Mouse (Mus musculus) ovary, postnatal 14 days (tissue): ENCODE measurements around the gene Ank3.

Experiments
- DNase-seq: peaks from one replicate; pipeline ENCODE4 v3.0.0; 2022; ENCODE audit warnings: low spot score

Ank3 gene

GRCm38 (mm10) chr10:69535931-69536200, 137.3 kb downstream of the Ank3 start:
- no peak for DNase-seq

DNA sequence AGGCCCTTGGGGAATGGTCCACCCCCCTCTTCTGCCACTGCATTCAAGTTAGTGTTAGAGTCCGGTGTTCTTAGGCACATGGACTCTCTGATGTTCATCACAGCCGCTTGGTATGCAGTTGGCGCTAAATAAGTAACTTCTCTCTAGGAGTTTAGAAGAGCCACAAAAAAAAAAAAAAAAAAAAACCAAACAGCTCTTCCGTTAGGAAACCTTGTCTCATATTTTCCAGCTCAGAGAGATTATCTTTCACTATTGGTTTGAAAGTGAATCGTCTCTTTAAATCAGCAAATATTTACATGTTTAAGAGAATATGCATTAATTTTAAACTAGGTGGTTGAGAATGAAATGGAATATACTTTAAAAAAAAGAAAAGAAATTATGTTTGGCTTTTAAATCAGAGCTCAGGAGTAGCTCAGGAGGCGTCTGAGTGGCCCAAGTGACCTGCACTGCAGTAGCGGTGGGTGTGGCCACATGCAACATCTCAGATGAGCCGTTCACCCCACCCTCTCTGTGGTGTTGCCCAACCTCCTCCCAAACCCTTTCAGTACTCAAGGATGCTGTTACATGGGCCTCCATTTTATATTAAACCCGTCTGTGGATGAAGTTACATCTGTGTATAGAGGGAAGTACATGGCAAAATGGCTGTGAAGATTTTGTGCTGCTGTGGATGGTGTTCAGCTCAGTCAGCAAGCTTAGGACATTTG, 138.0 kb downstream of the Ank3 start:
- no peak for DNase-seq

GRCm38 (mm10) chr10:69538236-69538635, 139.7 kb downstream of the Ank3 start:
- no peak for DNase-seq

DNA sequence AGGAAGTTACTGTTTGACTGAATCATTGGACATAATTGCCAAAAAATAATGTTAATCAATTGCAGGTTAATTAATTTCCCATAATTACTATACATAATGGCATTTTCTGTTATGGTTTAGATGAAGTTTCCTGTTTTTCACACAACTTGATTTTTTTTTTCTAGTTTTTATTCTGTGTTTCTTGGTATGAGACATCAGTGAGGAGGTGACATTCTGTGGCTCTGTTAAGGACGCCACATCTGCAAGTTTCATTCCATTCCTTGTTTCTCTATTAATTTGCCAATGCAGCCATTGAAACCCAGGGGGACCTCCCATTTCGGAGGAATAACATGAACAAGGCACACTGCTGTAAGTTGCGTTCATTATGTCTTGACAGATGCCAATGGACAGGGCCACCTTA, 143.9 kb downstream of the Ank3 start:
- DNase-seq, result no peak

DNA sequence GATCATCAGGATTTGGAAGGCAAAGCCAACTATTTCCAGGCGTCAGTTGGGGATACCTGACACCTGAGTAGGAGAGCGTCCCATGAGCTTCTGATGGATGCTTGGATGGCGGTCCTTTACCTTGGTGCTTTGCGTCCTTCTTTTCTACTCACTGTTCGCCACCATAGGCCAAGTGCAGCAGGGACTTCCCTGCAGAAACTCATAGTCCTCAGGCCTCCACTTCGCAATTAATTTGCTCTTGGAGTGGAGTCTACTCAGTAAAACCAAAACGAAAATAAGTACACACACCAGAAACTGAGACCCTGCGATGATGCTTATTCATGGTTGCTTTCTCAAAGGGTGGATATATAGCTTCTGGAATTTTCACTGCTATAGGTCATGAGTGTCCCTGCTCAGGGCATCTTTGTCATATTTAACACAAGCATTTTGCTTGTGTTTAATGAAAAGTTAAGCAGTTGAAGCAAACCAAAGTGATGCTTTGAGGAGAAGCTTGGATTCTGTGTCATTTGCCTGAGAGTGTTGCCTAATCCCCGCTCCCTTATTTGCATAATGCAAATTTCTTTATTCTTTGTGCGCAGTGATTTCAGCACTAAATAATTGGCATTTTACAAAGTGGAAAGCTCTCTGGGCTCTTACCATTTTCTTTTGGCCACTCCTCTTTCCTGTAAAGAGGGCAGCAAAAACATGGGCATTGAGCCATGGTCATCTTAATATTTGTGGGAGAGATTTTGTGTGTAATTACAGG, 145.5 kb downstream of the Ank3 start:
- DNase-seq, result no peak

DNA sequence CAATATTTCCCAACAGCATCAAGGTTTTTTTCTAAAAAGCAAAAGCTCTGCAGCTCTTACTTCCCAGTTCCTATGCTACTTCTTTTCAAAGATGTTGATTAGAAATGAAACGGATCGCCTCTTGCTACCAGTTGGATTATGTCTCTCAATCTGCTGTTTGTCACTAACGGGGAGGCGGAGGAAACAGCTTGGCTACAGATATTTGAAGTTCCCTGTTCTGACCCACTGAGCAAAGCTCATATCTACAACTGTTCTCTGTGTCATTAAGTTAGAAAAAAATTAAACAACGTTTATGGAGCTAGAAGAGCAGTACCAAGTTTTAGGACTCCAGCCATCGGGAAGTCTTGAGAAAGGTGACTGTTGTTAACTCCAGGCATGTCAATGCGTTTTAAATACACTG, 146.1 kb downstream of the Ank3 start:
- DNase-seq, result no peak

- no peak for DNase-seq
Measured at GRCm38 (mm10) chr10:69545936-69546335, 147.4 kb downstream of the Ank3 start.

DNA sequence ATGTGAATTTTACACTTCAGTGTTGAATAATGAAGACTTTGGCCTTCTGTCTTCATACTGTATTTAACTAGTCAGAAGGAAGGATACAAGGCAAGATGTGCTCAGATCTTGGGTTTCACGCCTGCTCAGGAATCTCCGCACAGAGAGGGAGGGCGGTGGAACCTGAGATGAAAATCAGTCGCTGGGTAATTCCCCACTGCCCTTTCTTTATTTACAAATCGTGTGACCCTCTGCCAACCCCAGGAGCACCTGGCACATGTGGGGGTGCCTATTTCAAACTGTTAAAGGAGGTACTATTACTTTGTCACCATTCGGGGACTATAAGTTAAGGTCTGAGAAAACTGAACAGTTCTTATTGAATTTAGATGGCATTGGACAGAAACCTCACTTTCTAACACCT, 148.1 kb downstream of the Ank3 start:
- no peak for DNase-seq

DNA sequence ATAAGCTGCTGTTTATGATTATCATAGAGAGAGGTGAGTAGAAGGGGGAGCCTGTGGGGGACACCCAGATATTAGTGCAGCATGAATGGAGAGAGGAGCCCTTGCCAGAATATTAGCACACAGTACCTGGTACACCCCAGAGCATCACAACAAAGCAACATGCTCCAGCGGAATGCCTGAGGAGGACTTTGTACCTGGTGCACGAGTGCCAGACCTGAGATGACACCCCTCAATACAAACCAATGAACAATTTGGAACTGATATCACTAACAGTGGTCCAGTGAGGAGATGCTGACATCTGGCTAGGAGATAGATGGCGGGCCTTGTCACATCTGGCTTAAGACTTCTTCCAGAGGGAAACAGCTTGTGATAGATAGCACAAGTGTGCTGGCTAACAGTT, 150.2 kb downstream of the Ank3 start:
- DNase-seq, result no peak

DNA sequence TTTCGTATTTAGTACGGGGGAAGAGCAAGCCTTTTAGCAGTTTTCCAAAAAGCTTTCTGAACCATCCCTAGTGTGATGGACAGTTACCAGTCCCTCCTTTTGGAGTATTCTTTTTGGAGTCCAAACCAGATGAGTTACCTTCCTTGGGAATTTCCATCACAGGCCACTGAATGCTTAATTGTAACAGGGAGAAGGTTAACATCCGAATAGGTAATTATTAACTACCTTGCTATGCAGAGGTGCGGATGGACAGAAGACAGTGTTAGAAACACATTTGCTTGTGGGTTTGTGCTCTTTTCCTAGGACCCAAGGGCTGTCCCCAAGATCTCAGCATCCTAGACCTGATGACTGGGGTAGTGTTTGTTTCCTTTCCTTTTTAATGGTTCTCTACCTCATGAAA, 150.6 kb downstream of the Ank3 start:
- no peak for DNase-seq

GRCm38 (mm10) chr10:69550824-69551223, 152.3 kb downstream of the Ank3 start:
- no peak for DNase-seq

DNA sequence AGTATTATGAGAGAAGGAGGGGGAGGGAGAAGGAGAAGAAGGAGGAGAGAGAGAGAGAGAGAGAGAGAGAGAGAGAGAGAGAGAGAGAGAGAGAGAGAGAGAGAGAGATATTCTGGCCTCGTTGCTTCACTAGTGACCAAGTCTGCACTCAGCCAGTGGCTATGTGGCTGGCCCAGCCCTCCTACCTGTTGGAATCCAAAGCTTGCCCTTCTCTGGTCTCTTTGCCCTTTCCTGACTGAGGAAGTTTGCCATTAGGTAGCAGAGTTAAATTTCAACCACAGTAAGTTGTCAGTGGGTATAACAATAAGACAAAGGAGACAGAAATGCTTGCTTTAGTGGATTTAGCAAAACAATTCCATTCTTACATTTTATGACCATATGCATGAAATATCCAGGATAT, 154.5 kb downstream of the Ank3 start:
- DNase-seq, result no peak

DNA sequence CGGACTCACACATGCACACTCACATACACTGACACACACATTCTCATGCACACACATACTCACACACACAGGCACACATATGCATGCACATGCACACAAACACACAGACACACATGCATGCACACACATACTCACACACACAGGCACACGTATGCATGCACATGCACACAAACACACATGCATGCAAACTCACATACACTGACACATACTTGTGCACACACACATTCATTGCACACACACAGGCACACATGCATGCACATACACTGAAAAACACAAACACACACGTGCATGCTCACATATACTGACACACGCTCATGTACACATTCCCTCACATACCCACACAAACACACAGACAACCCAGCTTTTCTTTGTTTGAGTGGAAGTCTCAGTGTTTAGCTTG, 157.0 kb downstream of the Ank3 start:
- no peak for DNase-seq

- no peak for DNase-seq
Measured at GRCm38 (mm10) chr10:69556278-69556677, 157.7 kb downstream of the Ank3 start.

- DNase-seq, result no peak
Measured at GRCm38 (mm10) chr10:69560237-69560636, 161.7 kb downstream of the Ank3 start.

GRCm38 (mm10) chr10:69562931-69563330, 164.4 kb downstream of the Ank3 start:
- DNase-seq, result no peak

- DNase-seq, result no peak
Measured at GRCm38 (mm10) chr10:69565052-69565451, 166.5 kb downstream of the Ank3 start.

DNA sequence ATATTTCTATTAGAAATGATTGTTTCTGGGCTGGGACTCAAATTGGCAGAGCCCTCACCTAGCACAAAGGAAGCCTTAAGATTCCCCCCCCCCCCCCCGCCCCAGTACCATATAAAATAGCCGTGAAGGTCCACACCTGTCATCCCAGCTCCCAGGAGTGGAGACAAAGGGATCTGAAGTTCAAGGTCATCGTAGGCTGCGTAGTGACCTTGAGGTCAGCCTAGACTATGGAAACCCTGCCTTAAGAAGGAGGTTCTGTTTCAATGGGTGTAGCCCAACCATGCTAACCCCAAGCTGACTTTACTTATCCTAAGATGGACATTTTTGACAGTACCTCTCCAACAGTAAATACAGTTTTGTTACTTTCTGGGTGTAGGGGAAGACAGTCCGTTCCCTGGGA, 170.4 kb downstream of the Ank3 start:
- no peak for DNase-seq

GRCm38 (mm10) chr10:69569740-69570139, 171.2 kb downstream of the Ank3 start:
- no peak for DNase-seq

- no peak for DNase-seq
Measured at GRCm38 (mm10) chr10:69570466-69571288, 172.1 kb downstream of the Ank3 start.

GRCm38 (mm10) chr10:69571422-69571821, 172.8 kb downstream of the Ank3 start:
- no peak for DNase-seq

DNA sequence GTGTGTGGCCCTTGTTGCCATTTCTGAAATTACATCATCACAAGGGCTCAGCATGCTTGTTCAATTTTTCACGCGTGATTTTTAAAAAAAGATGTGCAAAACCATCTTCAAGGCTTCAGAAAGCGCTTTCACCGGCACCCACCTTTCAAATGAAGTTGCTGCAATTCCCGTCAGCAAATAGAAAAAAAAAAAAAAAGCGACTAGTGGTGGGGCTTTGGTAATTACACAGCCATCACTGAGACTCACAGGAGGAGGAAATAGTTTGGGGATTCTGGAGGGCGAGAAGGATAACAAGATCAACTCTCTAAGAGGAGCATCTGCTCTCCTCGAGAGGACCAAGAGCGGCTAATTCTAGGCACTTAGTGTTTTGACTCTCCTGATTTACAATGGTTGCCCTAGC, 173.4 kb downstream of the Ank3 start:
- no peak for DNase-seq

DNA sequence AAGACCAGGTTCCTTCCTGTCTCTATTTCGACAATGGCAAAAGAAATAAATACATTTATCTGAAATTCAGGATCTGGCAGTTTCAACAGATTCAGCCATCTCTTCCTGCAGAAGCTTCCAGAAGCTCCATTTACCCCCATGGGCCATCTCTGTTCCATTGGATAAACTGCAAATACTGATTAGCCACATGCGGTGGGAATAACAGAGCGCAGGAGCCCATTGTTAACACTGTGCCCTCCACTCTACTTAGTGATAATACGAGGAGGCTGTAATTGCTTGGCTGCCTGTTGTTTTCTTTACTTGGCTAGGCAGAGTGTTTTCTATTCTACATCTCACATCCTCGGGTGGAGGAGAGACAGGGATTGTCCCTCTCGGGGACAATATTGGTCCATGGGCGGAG, 174.5 kb downstream of the Ank3 start:
- no peak for DNase-seq
